Mouse (Mus musculus) CH12.LX (cell line): Measurements from ENCODE around the gene Cnpy3. TPM values are rescaled to one million over a fixed set of nuclear protein-coding genes. Genes with fewer than 3 reads are reported as not detected.

Experiments
- DNase-seq: peaks from one replicate; pipeline ENCODE4 v3.0.0-alpha.2; 2013; ENCODE audit errors: extremely low read depth
- H3K27ac ChIP-seq: 2 replicates; pipeline ENCODE4 v1.5.1; 2012; ENCODE audit warnings: low read depth, mild to moderate bottlenecking, control low read depth, moderate library complexity; ENCODE audit not compliant: insufficient read depth
- H3K27me3 ChIP-seq: replicated peaks from 2 replicates; pipeline ENCODE3; 2012; ENCODE audit warnings: inconsistent platforms
- H3K36me3 ChIP-seq, 2 experiments: replicated peaks in 1 of 2; 2 replicates each; pipeline versions ENCODE3 to v1.6.1; 2012; ENCODE audit warnings: inconsistent platforms in 1 of 2, low read length in 1 of 2, mild to moderate bottlenecking in 1 of 2, mixed read lengths in 1 of 2, moderate library complexity in 1 of 2; ENCODE audit not compliant: control insufficient read depth in 1 of 2, insufficient read depth in 1 of 2
- H3K4me1 ChIP-seq, 2 experiments: 2 replicates each; pipeline ENCODE4 v1.6.1; 2012; ENCODE audit warnings: inconsistent platforms in 1 of 2, moderate library complexity in 1 of 2; ENCODE audit not compliant: insufficient read depth in 2 of 2, control insufficient read depth in 1 of 2
- H3K4me2 ChIP-seq: 2 replicates; pipeline ENCODE4 v1.6.1; 2012; ENCODE audit warnings: low read depth, mild to moderate bottlenecking, control low read depth; ENCODE audit not compliant: poor library complexity, insufficient read depth, severe bottlenecking
- H3K4me3 ChIP-seq, 3 experiments: fragments of 150-350 bp in 1 of 3; sonication (generic) in 1 of 3; replicated peaks in 1 of 3; 2 replicates each; pipeline versions ENCODE3 to v1.5.1; 2011 to 2012; ENCODE audit warnings: low read depth in 2 of 3, low read length in 2 of 3, mild to moderate bottlenecking in 2 of 3, moderate library complexity in 2 of 3, control low read depth in 1 of 3, improper control_type of control experiment in 1 of 3, inconsistent platforms in 1 of 3, mixed read lengths in 1 of 3; ENCODE audit not compliant: poor library complexity in 1 of 3
- H3K79me2 ChIP-seq: replicated peaks from 2 replicates; pipeline ENCODE4 v1.6.1; 2012; ENCODE audit warnings: mild to moderate bottlenecking, moderate library complexity; ENCODE audit not compliant: control insufficient read depth, poor library complexity, insufficient read depth, severe bottlenecking; ENCODE audit errors: extremely low read depth
- H3K9ac ChIP-seq: 2 replicates; pipeline ENCODE4 v1.6.1; 2012; ENCODE audit warnings: low read depth, mild to moderate bottlenecking, control low read depth, moderate library complexity; ENCODE audit not compliant: insufficient read depth
- H3K9me3 ChIP-seq: replicated peaks from 2 replicates; pipeline ENCODE3; 2012; ENCODE audit warnings: low read length, inconsistent platforms, mixed read lengths
- CHD1 ChIP-seq: IDR thresholded peaks from 2 replicates; pipeline ENCODE4 v1.6.1; 2012; ENCODE audit warnings: low read depth, low read length, improper control_type of control experiment, inconsistent platforms
- CTCF ChIP-seq, 2 experiments: IDR thresholded peaks in 1 of 2; conservative IDR thresholded peaks in 1 of 2; 2 replicates each; pipeline ENCODE4 v1.5.1; 2011 to 2012; ENCODE audit warnings: low read depth in 2 of 2, low read length in 2 of 2, improper control_type of control experiment in 1 of 2, inconsistent platforms in 1 of 2, mild to moderate bottlenecking in 1 of 2, moderate library complexity in 1 of 2
- ELF1 ChIP-seq: IDR thresholded peaks from 2 replicates; pipeline ENCODE4 v1.6.1; 2014; ENCODE audit warnings: low read depth, mild to moderate bottlenecking, inconsistent platforms, low read length, improper control_type of control experiment
- EP300 ChIP-seq: IDR thresholded peaks from 2 replicates; pipeline ENCODE4 v1.6.1; 2011; ENCODE audit warnings: low read length, improper control_type of control experiment
- HCFC1 ChIP-seq: IDR thresholded peaks from 2 replicates; pipeline ENCODE4 v1.6.1; 2012; ENCODE audit warnings: low read depth, mild to moderate bottlenecking, inconsistent platforms, low read length, improper control_type of control experiment
- JUND ChIP-seq: conservative IDR thresholded peaks from 2 replicates; pipeline ENCODE4 v1.6.1; 2011; ENCODE audit warnings: low read depth, low read length, improper control_type of control experiment
- KAT2A ChIP-seq: IDR thresholded peaks from 2 replicates; pipeline ENCODE4 v1.6.1; 2012; ENCODE audit warnings: low read length, improper control_type of control experiment, inconsistent platforms; ENCODE audit not compliant: insufficient replicate concordance
- MAX ChIP-seq: IDR thresholded peaks from 2 replicates; pipeline ENCODE4 v1.6.1; 2011; ENCODE audit warnings: low read length, improper control_type of control experiment
- NELFE ChIP-seq: IDR thresholded peaks from 2 replicates; pipeline ENCODE4 v1.6.1; 2011; ENCODE audit warnings: low read depth, low read length, improper control_type of control experiment
- PAX5 ChIP-seq: IDR thresholded peaks from 2 replicates; pipeline ENCODE4 v1.6.1; 2012; ENCODE audit warnings: low read length, inconsistent platforms, mixed read lengths
- POLR2A ChIP-seq: IDR thresholded peaks from 2 replicates; pipeline ENCODE4 v1.6.1; 2011; ENCODE audit warnings: low read depth, mild to moderate bottlenecking, improper control_type of control experiment, low read length
- POLR2AphosphoS2 ChIP-seq: IDR thresholded peaks from 2 replicates; pipeline ENCODE4 v1.6.1; 2011; ENCODE audit warnings: low read depth, low read length, improper control_type of control experiment
- SMC3 ChIP-seq: IDR thresholded peaks from 2 replicates; pipeline ENCODE4 v1.6.1; 2011; ENCODE audit warnings: low read depth, low read length, improper control_type of control experiment
- TBP ChIP-seq: conservative IDR thresholded peaks from 2 replicates; pipeline ENCODE4 v1.6.1; 2011; ENCODE audit warnings: low read depth, low read length, improper control_type of control experiment
- UBTF ChIP-seq: IDR thresholded peaks from 2 replicates; pipeline ENCODE4 v1.6.1; 2012; ENCODE audit warnings: low read depth, mild to moderate bottlenecking, inconsistent platforms, low read length, improper control_type of control experiment, moderate library complexity
- USF1 ChIP-seq: IDR thresholded peaks from 2 replicates; pipeline ENCODE4 v1.6.1; 2014; ENCODE audit warnings: low read depth, mild to moderate bottlenecking, inconsistent platforms, low read length, improper control_type of control experiment
- USF2 ChIP-seq: conservative IDR thresholded peaks from 2 replicates; pipeline ENCODE4 v1.6.1; 2011; ENCODE audit warnings: low read depth, low read length, improper control_type of control experiment
- ZMIZ1 ChIP-seq: IDR thresholded peaks from 2 replicates; pipeline ENCODE4 v1.6.1; 2012; ENCODE audit warnings: low read depth, mild to moderate bottlenecking, inconsistent platforms, low read length, improper control_type of control experiment
- dilution Hi-C: fragments of 300-500 bp; cut with MboI; formaldehyde crosslinking; loops from 2 replicates; pipeline ENCODE4 v1.14.3; 2020; ENCODE audit warnings: low sequenced_read_pairs; ENCODE audit not compliant: extremely low pct_unique_long_range_greater_than_20kb, extremely low pct_ligation_motif_present
- in situ Hi-C: fragments of 300-500 bp; cut with MboI; formaldehyde crosslinking; loops from 3 replicates; pipeline ENCODE4 v1.14.3; 2019; ENCODE audit warnings: low sequenced_read_pairs, low pct_ligation_motif_present, low pct_unique_long_range_greater_than_20kb, mixed read lengths
- polyA plus RNA-seq: library from polyadenylated mRNA; unstranded; fragments of >175 nt; gene quantifications from 2 replicates; pipeline ENCODE4 v1.2.1, GENCODE M21; 2012; ENCODE audit warnings: low read depth; ENCODE audit not compliant: insufficient read length
- total RNA-seq, 2 experiments: library from RNA; depleted of rRNA; stranded (reverse); fragments of 300-350 nt in 1 of 2; fragments of >200 nt in 1 of 2; gene quantifications; 2 replicates each; pipeline ENCODE4 v1.2.3; 2012 to 2014

The Cnpy3 gene
- total and polyA plus RNA-seq, 3 experiments: 78.6 to 102 (median 94.8) TPM

DNA sequence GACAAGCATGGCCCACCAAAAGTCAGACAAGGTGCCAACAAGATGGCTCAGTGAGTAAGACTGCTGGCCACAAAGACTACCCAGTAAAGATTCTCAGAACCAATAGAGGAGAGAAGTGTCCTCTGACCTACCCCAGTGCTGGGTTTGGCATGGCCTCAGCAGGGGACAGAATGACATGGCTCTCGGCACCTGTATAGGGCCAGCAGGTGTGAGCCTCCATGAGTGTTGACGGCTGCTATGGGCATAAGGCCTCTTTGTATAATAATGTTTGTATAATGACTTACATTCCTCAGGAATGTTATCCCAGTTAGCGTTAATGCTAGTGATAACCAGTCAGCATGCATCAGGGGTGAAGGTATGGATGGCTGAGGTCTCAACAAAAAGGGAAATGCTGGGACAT is 24.1 kb upstream of the Cnpy3 start:
- dilution Hi-C loops: no loop called here
- no peak for DNase-seq

GRCm38 (mm10) chr17:46775070-46775469 is 23.1 kb upstream of the Cnpy3 start:
- DNase-seq: no peak
- in situ Hi-C loops: no loop called here
- Histone ChIP-seq H3K9me3 (no peaks in the 10 kb centered on the region), H3K27me3 (no peaks in the 10 kb centered on the region), H3K36me3 (peaks cover 50 to 55% of the 10 kb centered on the region in 2 experiments), H3K4me3 (no peak overlapping the region), H3K27ac (no peak overlapping the region), H3K4me1 (peaks cover 5 to 34% of the 10 kb centered on the region in 2 experiments; a peak in 3 of 4 replicates)
- no peak for TF ChIP-seq TBP
- no peak for TF ChIP-seq POLR2A
- no peak for TF ChIP-seq CHD1
- no peak for TF ChIP-seq JUND
- TF ChIP-seq PAX5: no peak
- no peak for TF ChIP-seq ZMIZ1
- TF ChIP-seq MAX: no peak
- TF ChIP-seq UBTF: no peak
- TF ChIP-seq USF2: no peak
- no peak for TF ChIP-seq POLR2AphosphoS2
- no peak for TF ChIP-seq EP300
- no peak for TF ChIP-seq HCFC1
- TF ChIP-seq NELFE: no peak
- TF ChIP-seq ELF1: no peak
- TF ChIP-seq CTCF (conservative IDR thresholded peaks at IDR 0.05 in 1 of 2, IDR thresholded peaks at IDR 0.05 in 1 of 2; ENCODE audit: low read depth in 2 of 2, low read length in 2 of 2): no peak
- TF ChIP-seq SMC3: no peak
- no peak for TF ChIP-seq KAT2A
- no peak for TF ChIP-seq USF1
- TF ChIP-seq, all 38 proteins: peak for 0
- no peak overlapping the region for H3K4me2 ChIP-seq
- no peak overlapping the region for H3K9ac ChIP-seq
- peaks cover 17% of the 10 kb centered on the region for H3K79me2 ChIP-seq
- dilution Hi-C loops: no loop called here

More for the DNA sequence above, 24.1 kb upstream of the Cnpy3 start:
- peaks cover 57 to 62% of the 10 kb centered on the region in 2 experiments for H3K36me3 ChIP-seq
- in situ Hi-C loops: no loop called here
- no peak overlapping the region for H3K9ac ChIP-seq
- peaks cover 27% of the 10 kb centered on the region for H3K79me2 ChIP-seq
- no peaks in the 10 kb centered on the region for H3K27me3 ChIP-seq
- no peak for TF ChIP-seq CTCF (conservative IDR thresholded peaks at IDR 0.05 in 1 of 2, IDR thresholded peaks at IDR 0.05 in 1 of 2; ENCODE audit: low read depth in 2 of 2, low read length in 2 of 2)
- H3K27ac ChIP-seq: no peak overlapping the region
- no peak overlapping the region for H3K4me2 ChIP-seq
- H3K4me1 ChIP-seq: peaks cover 10 to 38% of the 10 kb centered on the region in 2 experiments
- H3K9me3 ChIP-seq: no peaks in the 10 kb centered on the region
- no peak overlapping the region for H3K4me3 ChIP-seq
